Comparison of ENCODE assay signal across 20 mouse cellular contexts in genomic region chr2:158600517-158600916, GRCm38 (mm10). TPM values are rescaled to one million over a fixed set of nuclear protein-coding genes. Genes with fewer than 3 reads are reported as not detected.
"Had no signal": no experiment of that assay in that cellular context is flagged by ENCODE, and none has a peak within 500 bp of the region (broad histone marks: within the 10 kb centered on the region; RNA-seq: fewer than 3 reads in every experiment).

No protein-coding gene starts in this region.

- H3K4me3 ChIP-seq: kidney, embryonic 15.5 days; left cerebral cortex, adult 2 months; limb, embryonic 10.5 days; liver, embryonic 15.5 days; midbrain, embryonic 10.5 days; myocyte; neural tube, embryonic 12.5 days; stomach, embryonic 15.5 days had no signal

- H3K9me3 ChIP-seq: kidney, embryonic 15.5 days; limb, embryonic 10.5 days; liver, embryonic 15.5 days; midbrain, embryonic 10.5 days; neural tube, embryonic 12.5 days; stomach, embryonic 15.5 days had no signal

- ATAC-seq: lung, postnatal 0 days had no signal

- H3K4me2 ChIP-seq: kidney, embryonic 15.5 days; liver, embryonic 11.5 days; liver, embryonic 15.5 days; neural tube, embryonic 12.5 days; stomach, embryonic 15.5 days had no signal

- H3K36me3 ChIP-seq: kidney, embryonic 15.5 days; limb, embryonic 10.5 days; liver, embryonic 15.5 days; midbrain, embryonic 10.5 days; neural tube, embryonic 12.5 days; stomach, embryonic 15.5 days had no signal

- H3K4me1 ChIP-seq: liver, embryonic 15.5 days; stomach, embryonic 15.5 days had no signal

- H3K9ac ChIP-seq: kidney, embryonic 15.5 days; liver, embryonic 15.5 days; neural tube, embryonic 12.5 days; stomach, embryonic 15.5 days had no signal

- DNase-seq: kidney, adult 18-20 months; kidney, postnatal 14 days; lung, adult 2 months; lung, postnatal 4 days; retina, postnatal 1 day; right cerebral cortex, postnatal 4 days; spleen, adult 18-20 months; thymus, adult 2 months; thymus, postnatal 25 days had no signal

- H3K27ac ChIP-seq: kidney, embryonic 15.5 days; left cerebral cortex, adult 2 months; limb, embryonic 10.5 days; liver, embryonic 15.5 days; midbrain, embryonic 10.5 days; neural tube, embryonic 12.5 days; stomach, embryonic 15.5 days had no signal

RNA-seq across cellular contexts. Expression of gene Slc32a1, which starts 10.1 kb away (rescaled TPM):
- polyA plus RNA-seq: limb, embryonic 10.5 days; liver, embryonic 15.5 days; lung, adult 2 months; lung, postnatal 0 days; myocyte; stomach, embryonic 15.5 days; urinary bladder, adult 2 months had no signal
